Mouse (Mus musculus) E14TG2a.4 (cell line): ENCODE data around the gene Foxr1.
"Not testable (repeated sequence)": the region's sequence is repeated elsewhere in the genome, so short reads cannot be mapped to it uniquely, and the experiment has no call there.

Experiments used
- H3K27me3 ChIP-seq: 2 replicates; pipeline ENCODE4 v1.6.1; 2014; ENCODE audit warnings: low read length, control low read depth; ENCODE audit not compliant: insufficient read depth
- H3K36me3 ChIP-seq: 2 replicates; pipeline ENCODE4 v1.6.1; 2014; ENCODE audit warnings: low read length, control low read depth; ENCODE audit not compliant: insufficient read depth
- H3K4me1 ChIP-seq: replicated peaks from 2 replicates; pipeline ENCODE4 v1.6.1; 2014; ENCODE audit warnings: low read depth, low read length, control low read depth
- H3K4me3 ChIP-seq: replicated peaks from 2 replicates; pipeline ENCODE4 v1.5.1; 2014; ENCODE audit warnings: mild to moderate bottlenecking, low read length
- H3K9me3 ChIP-seq: 2 replicates; pipeline ENCODE4 v1.6.1; 2014; ENCODE audit warnings: low read length, control low read depth
- CTCF ChIP-seq: conservative IDR thresholded peaks from 2 replicates; pipeline ENCODE4 v1.5.1; 2014; ENCODE audit warnings: low read length
- NANOG ChIP-seq: IDR thresholded peaks from 2 replicates; pipeline ENCODE4 v1.6.1; 2014; ENCODE audit warnings: borderline replicate concordance, low read length, mixed read lengths
- POU5F1 ChIP-seq: IDR thresholded peaks from 2 replicates; pipeline ENCODE4 v1.6.1; 2014; ENCODE audit warnings: low read length, borderline replicate concordance

Foxr1 gene

GRCm38 (mm10) chr9:44461950-44462349 is 21.0 kb upstream of the Foxr1 start:
- TF ChIP-seq CTCF (no peak), NANOG (no peak), POU5F1 (no peak)
- no peaks in the 10 kb centered on the region for H3K4me1 ChIP-seq
- H3K4me3 ChIP-seq: no peak overlapping the region
- H3K36me3 ChIP-seq: no peaks in the 10 kb centered on the region
- peaks cover 29% of the 10 kb centered on the region for H3K27me3 ChIP-seq
- H3K9me3 ChIP-seq: no peaks in the 10 kb centered on the region

- Histone ChIP-seq H3K27me3 (peaks cover 31% of the 10 kb centered on the region), H3K4me3 (no peak overlapping the region), H3K4me1 (peaks cover 16% of the 10 kb centered on the region), H3K9me3 (no peaks in the 10 kb centered on the region), H3K36me3 (no peaks in the 10 kb centered on the region)
- TF ChIP-seq POU5F1 (no peak), CTCF (no peak), NANOG (no peak)
These were observed 16.3 kb upstream of the Foxr1 start for GRCm38 (mm10) chr9:44457035-44457742.

- Histone ChIP-seq H3K27me3 (peaks cover 19% of the 10 kb centered on the region), H3K36me3 (no peaks in the 10 kb centered on the region), H3K4me3 (peak within 1 kb of the TSS; percentile 75), H3K9me3 (no peaks in the 10 kb centered on the region), H3K4me1 (peaks cover 16% of the 10 kb centered on the region)
- TF ChIP-seq NANOG (no peak), CTCF (peak; percentile 38)
These were observed 13.9 kb upstream of the Foxr1 start, which contains the start of gene Upk2 for GRCm38 (mm10) chr9:44454891-44455220. Upk2 (minus strand) TSS chr9:44454976.

- Histone ChIP-seq H3K36me3 (no peaks in the 10 kb centered on the region), H3K4me3 (peak overlapping the region; percentile 75), H3K9me3 (no peaks in the 10 kb centered on the region), H3K27me3 (peaks cover 19% of the 10 kb centered on the region), H3K4me1 (peaks cover 16% of the 10 kb centered on the region)
- TF ChIP-seq NANOG: no peak
- TF ChIP-seq CTCF: peak; percentile 64
- no peak for TF ChIP-seq POU5F1
These were observed 13.4 kb upstream of the Foxr1 start for GRCm38 (mm10) chr9:44454132-44454890.

GRCm38 (mm10) chr9:44450387-44450786 is 9.5 kb upstream of the Foxr1 start:
- TF ChIP-seq CTCF (peak; percentile 87), POU5F1 (no peak)
- peaks cover 23% of the 10 kb centered on the region for H3K4me1 ChIP-seq
- no peaks in the 10 kb centered on the region for H3K9me3 ChIP-seq
- no peak overlapping the region for H3K4me3 ChIP-seq
- H3K36me3 ChIP-seq: no peaks in the 10 kb centered on the region
- H3K27me3 ChIP-seq: peaks cover 8% of the 10 kb centered on the region

- not testable (repeated sequence) for H3K9me3 ChIP-seq, H3K4me3 ChIP-seq, H3K36me3 ChIP-seq
- peaks cover 13% of the 10 kb centered on the region for H3K27me3 ChIP-seq
- H3K4me1 ChIP-seq: peaks cover 35% of the 10 kb centered on the region
These were observed 3.6 kb upstream of the Foxr1 start for GRCm38 (mm10) chr9:44444402-44445025.

- Histone ChIP-seq H3K4me3 (peak overlapping the region; percentile 32; the same call in 1 of the 2 replicates), H3K36me3 (peaks cover 2% of the 10 kb centered on the region; the same call in 1 of the 2 replicates), H3K27me3 (peaks cover 31% of the 10 kb centered on the region), H3K4me1 (peaks cover 33% of the 10 kb centered on the region), H3K9me3 (no peaks in the 10 kb centered on the region)
- no peak for TF ChIP-seq CTCF
- no peak for TF ChIP-seq NANOG
- TF ChIP-seq POU5F1: no peak
These were observed 5.2 kb downstream of the Foxr1 start for GRCm38 (mm10) chr9:44435747-44436146.

GRCm38 (mm10) chr9:44432577-44433185 is 8.3 kb downstream of the Foxr1 start:
- peaks cover 6% of the 10 kb centered on the region for H3K36me3 ChIP-seq
- peaks cover 28% of the 10 kb centered on the region for H3K4me1 ChIP-seq
- H3K9me3 ChIP-seq: no peaks in the 10 kb centered on the region
- no peak for TF ChIP-seq NANOG
- TF ChIP-seq POU5F1: no peak
- no peak for TF ChIP-seq CTCF
- no peak overlapping the region for H3K4me3 ChIP-seq
- H3K27me3 ChIP-seq: peaks cover 16% of the 10 kb centered on the region
